Mouse (Mus musculus) thymus, postnatal 10 days (tissue): Measurements from ENCODE around the gene Myh6.

ENCODE experiments used
- DNase-seq, 2 experiments: peaks; one replicate each; pipeline ENCODE4 v3.0.0; 2021; ENCODE audit warnings: low spot score in 2 of 2

Myh6 gene

DNA sequence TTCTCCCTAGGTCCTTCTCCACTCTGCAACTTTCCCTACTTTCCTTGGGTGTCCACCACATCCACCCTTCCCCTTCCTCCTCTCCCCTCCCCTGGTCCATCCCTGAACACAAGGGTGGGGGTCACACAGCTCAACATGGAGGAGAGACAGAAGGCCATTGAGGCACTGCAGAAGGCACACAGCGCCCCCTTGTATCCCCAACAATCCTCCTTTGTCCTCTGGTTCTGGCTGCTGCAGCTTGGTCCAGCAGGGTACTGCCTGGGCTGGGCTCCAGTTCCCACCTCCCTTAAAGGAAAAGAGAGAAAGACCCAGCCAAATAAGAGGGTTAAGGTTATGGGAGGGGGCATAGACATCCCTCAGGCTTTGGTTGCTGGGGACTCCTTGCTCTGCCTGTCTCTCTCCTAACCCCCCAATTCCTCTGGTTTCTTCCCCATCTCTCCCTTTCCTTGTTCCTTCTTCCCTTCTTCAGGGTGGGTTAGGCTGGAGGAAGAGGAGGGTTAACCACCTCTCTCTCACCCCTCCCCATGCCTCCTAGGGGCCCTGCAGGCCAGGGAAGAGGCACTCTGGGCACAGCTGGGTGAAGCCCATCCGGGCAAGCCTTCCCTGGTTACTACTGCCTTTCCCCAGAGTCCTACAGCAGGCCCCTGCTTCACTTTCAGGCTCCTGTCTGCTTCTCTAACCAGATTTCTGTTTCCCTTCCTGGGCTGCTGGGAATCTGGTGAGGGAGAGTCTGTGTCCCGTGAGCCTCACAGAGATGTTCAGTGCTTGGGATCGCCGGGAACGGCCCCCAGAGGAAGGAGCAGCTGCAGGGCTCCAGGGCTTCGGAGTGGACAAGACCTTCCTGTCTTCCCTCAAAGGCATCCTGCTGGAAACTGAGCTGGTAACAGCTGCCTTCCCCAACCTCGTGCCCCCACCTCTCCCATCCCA is 30.6 kb downstream of the Myh6 start, which contains the start of gene Cmtm5:
Cmtm5 (plus strand) TSS at position 358 of the 927 bp plus-strand sequence.
- no peak for DNase-seq

DNA sequence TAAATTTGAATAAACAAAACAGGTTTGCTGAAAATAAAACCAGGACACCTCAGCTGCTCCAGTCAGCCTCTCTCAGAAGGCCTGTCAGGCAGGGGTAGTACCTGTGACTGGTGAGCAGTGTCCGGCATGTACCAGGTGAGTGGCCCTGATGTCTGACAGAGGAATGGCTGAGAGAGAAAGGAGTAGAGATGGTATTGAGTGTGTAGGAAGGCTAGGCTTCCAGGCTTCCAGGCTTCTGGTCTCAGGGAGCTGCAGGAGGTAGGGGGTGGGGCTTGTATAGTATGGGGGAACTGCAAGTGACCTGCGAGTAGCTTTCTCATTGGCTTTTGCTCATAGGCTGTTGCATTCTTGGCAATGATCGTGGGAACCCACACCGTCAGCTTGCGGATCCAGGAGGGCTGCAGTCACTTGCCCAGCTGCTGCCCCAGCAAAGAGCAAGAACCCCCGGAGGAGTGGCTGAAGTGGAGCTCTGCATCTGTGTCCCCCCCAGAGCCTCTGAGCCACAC is 34.0 kb downstream of the Myh6 start, which contains the start of gene Il25:
Il25 (plus strand) TSS at position 51 of the 506 bp plus-strand sequence.
- DNase-seq = no peak

DNA sequence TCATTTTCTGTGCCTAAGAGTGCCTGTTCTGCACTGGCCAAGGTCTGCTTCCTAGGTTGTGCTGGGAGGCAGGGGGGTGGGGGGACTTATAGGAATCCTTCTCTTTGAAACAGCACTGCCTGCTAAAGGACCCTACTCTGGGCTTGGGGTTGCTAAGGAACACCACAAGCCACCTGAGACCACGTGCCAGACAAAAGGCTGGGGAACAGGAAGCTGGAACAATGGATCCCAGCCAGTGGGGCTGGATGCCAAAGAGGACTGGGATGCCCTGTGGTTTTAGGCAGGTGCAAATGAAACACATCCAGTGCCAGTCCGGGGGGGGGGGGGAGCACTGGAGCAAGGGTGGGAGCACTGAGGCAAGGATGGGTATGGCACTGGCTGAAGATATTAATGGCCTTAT is 36.3 kb downstream of the Myh6 start:
- DNase-seq = no peak

DNA sequence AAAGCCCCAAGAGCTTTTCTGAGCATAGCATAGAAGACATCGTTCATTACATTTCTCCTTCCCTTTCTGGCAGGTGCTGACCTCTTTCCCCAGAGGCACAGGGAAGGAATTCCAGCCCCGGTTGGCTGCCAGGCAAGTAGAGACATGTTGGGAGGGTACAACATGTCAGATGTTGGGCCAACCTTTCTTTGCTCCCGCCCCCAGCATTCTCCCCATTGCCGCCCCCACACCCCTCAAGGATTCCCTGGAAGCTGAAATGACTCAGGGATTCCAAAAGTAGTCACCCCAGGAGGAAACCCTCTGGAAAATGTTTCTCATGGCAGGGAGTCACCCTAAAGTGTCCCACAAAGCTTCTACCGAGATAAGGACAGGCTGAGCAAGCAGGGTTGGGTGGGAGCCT is 36.9 kb downstream of the Myh6 start:
- DNase-seq = no peak

DNA sequence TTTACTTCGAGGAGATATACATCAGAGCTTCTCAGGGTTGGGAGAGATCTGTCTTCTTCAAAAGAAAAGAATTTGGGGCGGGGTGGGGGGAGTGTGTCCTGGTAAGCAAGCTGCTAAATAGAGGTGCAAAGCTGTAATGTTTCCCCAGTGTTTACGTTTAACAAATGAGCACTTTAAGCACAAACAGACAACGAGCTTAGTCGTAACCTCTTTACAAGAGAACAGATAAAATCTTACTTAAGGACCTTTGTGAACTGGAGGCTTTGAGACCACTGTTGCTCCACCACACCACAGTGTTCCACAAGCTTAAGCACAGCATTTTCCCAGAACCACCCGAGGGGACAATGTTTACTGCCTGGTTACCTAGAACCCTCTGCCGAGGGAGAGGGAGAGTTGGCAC is 39.4 kb downstream of the Myh6 start:
- no peak for DNase-seq

DNA sequence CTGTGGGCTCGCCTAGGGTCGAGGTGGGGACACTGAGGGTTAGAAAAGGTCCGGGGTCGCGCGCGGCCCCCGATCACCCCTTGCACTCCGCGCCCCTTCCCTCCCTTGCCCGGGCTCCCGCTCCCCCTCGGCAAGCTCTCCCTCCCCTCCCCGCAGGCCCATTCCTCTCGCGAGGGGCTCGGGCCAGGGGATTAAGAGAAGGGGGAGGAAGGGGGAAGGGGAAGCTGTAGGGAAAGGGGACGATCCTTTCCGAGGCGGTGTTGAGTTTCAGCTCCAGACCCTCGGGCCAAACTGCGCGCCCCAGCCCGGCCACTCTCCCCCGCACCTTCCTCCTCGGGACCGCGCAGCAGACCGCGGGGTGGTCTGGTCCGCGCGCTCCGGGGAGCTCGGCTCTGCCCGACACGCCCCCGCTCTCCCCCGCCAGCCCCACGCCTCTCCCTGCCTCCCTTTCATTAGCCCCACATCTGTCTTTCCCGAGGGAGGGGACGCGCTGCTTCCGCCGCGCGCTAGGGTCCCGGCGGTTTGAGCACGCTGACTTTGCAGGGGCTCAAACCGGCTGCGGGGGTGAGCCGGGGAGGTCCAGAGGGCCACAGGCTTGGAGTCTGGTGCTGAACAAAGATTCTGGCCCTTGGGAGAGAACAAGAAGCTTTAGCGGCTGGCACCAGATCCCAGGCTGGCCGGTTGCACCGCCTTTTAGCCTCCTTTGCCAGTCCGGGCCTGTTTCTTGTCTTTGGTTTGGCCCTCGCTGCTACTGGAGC is 40.1 kb downstream of the Myh6 start:
- no peak for DNase-seq

DNA sequence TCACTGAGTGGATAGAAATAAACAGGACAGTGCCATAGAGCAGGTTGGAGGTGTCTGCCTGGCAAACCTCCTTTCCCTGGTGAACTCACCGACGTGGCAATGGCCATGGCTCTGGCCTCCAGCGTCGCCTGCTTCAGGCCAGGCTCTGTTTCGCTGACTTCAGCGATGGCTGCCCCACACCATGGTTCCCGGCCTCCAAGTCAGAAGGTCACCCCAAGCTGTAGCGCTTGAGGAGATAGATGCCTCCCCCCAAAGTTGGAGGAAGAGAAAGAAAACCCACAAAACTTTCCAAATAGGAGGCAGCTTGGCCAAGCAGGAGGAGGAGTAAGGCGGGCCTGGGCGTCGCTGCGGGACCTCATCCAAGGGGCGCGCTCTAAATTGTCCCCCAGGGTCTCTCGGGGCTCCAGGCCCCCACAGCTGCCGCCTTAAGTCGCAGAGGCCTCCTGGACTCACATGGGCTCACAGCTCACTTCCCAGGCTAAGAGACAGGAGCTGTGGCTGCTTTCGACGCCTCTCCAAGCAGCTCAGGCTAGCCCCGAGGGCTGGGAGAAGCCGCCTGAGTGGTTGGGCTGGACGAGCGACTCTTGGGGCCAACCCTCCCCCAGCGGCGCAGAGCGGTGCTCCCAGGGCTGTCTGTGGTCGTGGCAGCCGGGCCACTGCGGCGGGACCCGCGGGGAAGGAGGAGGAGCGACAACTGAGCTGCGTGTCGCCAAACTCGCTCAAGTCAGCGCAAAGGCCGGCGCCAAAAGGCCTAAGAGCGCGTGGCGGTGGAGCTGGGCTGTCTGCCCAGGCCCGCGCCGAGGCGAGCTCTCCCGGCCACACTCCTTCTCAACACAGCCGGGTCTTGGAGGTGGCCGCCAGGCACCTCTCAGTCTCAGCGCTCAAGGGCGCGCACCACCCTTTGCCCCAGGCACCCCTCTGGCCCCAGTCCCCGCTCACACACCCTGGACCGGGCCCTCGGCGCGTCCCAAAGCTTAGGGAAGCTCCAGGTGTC is 41.1 kb downstream of the Myh6 start, which contains the start of gene Efs:
Efs (minus strand) TSS at position 778 of the 994 bp plus-strand sequence.
- DNase-seq = peak in 1 of 2 experiments; percentile 12

DNA sequence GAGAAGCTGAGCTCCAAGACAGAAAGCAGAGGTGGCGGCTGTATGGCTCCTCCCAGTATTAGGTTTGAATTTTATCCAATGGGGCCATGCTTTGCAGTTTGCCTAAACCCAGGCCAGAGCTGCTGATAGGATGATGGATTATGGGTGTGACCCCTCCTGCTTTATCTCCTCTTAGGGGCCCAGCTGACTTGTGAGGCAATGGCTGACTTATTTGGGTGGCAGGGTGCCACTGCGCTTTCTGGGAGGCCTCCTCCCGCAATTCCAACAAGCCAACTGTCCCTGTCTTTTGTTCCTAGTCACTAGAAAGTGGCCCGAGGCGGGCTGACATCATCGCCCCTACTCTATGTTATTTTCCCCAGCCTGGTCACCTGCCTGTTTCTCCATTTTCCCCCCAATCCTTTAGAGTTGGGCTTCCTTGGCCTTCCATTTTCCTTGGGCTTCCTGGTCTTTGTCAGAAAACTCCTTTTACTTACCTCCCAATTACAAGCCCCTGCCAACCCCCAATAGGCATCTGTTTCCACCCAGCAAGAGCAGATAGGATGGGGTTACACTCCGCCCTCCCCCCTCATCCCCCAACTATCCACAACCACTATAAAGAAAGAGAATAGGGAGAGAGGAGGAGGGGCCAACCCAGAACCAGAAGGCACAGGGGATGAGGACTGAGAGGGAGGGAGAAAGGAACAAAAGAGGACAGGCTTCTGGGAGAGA is 41.9 kb downstream of the Myh6 start:
- DNase-seq = no peak

DNA sequence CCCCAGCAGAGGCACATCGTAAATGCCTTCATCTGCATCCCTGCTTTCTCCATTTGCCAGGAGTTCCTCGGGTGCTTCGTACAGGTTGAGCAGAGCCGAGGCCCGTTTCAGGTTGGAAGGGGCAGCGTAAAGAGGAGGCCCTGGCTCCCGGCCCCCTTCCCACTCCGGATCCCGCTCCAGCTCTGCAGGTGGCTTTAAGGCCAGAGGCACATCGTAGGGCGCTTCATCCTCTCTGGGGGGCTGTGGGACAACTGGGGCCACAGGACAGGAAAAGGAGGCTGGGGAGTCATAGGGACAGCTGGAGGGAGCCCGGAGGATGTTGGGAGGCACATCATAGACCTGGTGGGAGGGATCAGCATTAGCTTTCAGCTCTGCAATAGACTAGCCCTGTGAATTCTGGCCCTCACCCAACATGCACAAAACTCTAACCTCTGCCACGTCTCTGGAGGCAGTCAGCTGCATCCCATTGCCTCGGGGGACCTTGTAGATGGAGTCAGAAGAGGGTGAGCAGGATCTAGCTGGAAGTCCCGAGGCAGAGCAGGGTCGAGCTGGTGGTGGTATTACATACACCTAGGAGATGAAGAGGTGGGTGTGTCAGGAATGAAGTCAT is 46.5 kb downstream of the Myh6 start:
- DNase-seq = no peak

DNA sequence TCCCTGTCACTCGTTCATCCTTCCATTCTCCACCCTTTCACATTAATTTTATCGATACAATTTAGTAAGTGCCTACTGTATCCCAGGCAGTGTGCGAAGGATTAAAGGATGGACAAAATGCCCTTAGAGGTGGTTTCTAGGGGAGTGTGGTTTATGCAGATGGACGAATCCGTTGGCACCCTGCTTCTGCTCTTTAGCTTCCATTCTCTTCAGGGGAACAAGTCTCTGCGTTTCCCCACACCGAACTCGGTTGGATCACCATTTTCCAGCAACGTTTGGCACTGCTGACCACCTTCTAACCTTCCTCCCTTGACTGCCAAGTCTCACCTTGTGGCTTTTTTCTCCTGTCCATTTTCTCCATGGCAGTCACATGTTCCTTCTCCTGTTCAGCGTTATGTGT is 53.4 kb downstream of the Myh6 start:
- DNase-seq = no peak

DNA sequence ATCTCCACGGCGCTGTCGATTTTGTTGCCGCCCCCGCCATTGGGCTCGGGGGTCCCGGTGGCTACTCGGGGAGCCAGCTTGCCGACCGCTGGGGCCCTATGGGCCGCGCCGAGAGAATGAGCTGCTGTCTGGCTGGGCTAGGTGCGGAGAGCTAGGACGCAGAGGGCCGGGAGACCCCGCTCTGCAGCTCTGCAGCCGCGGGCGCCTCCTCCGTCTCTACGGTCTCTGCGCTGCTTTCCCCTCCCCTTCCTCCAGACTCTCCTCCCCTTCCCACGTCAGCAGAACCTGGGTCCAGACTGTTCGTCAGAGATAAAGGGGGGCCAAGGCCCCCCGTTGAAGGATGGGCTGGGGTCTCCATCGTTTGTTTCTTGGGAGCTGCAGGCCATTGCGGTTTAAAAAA is 53.8 kb downstream of the Myh6 start, which contains the start of gene Slc22a17:
Slc22a17 (minus strand) TSS at position 247 of the 400 bp plus-strand sequence.
- peak in 1 of 2 experiments; percentile 30 for DNase-seq

DNA sequence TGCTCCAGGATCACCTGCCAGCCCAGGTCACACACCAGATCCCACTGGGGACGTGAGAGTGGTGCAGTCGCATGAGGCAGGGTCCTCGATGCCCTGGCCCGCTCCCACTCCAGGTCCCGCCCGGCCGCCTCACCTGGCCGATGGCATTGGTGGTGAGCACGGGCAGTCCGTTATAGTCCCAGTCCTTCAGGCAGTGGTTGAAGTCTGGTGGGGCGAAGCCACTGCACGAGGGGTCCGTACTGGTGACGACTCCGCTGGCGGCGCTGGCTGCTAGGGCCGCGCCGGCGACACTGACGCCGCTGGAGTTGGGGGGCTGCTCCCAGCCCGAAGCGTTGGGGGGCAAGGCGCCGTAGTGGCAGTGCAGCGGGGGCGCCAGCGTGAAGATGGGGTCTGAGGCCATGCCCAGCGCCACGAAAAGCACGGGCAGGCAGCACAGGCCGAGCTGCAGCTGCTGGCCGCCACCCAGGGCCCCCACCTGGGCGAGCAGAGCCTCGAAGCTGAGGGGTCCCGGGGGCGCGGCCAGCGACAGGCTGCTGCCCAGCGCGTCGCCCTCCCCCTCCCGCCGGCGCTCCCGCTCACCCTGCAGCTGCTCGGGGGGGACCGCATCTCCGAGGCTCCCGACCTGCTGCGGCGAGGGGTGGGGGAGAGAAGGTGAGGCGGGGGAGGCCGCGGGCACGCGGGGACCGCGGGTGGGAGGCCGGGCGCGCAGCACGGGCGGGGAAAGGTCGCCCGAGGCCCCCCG is 54.4 kb downstream of the Myh6 start:
- no peak for DNase-seq

DNA sequence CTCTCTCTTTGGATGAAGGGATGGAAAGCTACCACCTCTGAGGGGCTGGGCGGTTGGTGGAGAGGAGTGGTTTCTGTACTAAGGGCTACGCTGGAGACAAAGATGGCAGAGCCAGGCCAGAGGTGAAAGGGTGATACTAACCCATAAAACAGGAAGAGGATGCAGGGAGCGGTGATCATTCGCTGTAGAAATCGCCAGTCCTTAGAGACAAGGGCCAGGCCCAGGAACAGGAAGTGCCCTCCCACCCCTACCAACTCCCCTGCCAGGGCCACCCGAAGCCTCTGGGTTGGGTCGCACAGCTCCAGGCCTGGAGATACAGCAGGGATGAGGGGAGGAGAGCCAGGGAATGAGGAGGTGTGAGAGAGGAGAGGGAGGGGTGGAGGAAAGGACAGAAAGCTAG is 58.0 kb downstream of the Myh6 start:
- DNase-seq = no peak

DNA sequence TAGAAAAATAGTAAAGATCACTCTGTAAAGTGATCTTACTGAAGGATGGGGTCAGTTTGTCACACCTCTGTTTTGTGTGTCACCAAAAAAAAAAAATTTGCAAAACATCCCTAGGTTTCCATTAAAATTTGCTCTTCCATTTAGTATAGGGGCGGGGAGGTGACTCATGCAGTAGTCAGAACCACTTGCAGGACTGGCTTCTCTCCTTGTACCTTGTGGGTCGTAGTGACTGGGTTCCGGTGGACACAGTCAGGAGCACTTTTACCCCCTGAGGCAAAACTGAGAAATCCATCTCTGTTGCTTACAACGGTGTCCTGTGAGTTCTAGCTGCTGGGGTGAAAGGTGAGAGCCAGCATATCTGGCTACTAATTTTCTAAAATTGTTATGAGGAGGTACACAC is 63.1 kb downstream of the Myh6 start:
- no peak for DNase-seq

DNA sequence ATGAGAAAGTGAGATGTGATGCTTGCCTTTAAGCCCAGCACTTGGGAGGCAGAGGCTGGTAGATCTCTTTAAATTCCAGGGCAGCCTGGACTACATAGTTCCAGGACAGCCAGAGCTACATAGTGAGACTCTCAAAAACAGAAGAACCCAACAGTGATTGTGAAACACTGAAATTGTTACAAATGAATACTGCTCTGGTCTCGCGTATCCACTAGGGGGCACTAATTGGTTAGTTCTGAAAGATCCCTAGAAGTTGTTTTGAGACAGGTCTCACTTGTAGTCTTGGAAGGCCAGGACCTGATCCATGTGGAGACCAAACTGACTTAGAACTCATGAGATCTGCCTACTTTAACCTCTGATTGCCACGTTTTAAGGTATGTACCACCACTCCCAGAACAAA is 66.3 kb downstream of the Myh6 start:
- DNase-seq = peak in 1 of 2 experiments; percentile 71

DNA sequence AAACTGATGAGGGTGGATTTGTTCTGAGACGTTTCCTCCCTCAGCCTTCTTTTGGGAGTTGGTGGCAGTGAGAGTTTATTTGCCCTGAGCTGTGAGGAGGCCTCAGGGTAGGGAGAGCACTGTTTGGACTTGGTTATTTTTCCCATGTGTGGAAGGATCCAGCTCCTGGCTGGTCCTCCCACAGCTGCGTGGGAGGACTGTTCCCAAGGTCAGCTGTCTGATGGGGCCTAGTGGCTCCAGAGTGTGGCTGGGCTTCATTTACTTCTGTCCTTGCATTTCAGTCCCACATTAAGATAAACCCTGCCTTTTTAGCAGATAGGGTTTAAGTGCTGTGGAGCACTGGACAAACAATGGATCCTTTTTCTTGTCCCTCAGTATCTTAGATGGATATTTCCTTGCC is 69.3 kb downstream of the Myh6 start:
- DNase-seq = no peak

DNA sequence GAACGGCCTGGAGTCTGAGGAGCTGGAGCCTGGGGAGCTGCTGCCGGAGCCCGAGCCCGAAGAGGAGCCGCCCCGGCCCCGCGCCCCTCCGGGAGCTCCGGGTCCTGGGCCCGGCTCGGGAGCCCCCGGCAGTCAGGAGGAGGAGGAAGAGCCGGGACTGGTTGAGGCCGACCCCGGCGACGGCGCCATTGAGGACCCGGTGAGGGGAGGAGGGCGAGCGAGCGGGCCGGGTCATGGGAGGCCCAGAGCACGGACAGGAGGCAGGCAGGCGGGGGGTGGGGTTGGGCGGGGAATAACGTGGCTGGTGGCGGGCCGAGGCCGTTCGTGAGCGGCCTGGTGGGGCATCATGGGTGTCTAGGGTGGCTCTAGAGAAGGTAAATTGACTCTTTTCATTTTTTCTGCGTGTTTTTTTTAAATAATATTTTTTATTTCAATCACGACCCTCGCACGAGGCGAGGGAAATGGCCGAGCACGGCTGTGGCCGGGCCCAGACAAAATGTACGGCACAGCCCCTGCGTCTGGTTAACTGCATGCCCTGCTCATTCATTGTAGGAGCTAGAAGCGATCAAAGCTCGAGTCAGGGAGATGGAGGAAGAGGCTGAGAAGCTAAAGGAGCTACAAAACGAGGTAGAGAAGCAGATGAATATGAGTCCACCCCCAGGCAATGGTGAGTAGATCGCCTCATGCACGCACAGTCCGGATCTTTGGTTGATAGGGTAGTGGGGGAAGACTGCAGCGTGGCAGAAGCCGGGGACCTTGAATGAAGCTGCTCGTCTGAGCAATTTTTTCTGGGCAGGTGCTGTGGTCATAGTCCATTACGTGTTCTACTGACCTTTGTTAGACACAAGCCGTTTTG is 72.2 kb downstream of the Myh6 start:
- peak in 1 of 2 experiments; percentile 52 for DNase-seq

DNA sequence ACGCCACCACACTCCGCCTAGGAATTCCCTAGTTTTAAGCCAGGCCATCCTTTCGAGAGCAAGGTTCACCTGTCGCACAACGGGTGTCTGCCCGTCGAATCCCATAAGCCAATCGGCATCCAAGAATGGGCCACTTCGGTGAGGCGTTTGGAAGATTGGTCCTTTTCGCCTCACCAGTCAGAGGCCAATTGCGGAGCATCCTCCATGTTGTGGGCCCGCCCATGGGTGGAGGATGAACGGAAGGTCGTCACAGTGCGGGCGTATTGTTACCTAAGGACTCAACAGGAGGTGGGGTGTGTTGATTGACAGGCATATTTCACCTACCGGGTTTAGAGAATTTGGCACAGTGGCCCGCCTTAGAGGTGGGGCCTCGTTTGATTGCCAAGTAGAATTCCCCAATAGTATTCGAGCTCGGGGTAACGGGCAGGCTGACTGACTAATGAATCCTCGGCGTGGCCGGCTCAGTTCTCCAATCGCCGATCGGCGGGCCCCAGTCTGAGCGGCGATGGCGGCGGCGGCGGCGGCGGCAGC is 73.0 kb downstream of the Myh6 start:
- DNase-seq = peak; percentile 95 to 97
